Mouse (Mus musculus) C2C12 (cell line): ENCODE measurements around the gene Fcho1.
A peak's percentile ranks its signal among the peaks of the same experiment; 100 is the strongest.

Experiments used
- CTCF ChIP-seq: IDR thresholded peaks from one replicate; pipeline ENCODE4 v1.5.1; 2011; ENCODE audit not compliant: control insufficient read depth, insufficient read depth, insufficient read length
- FOSL1 ChIP-seq: IDR thresholded peaks from one replicate; pipeline ENCODE4 v1.8.0; 2011; ENCODE audit warnings: mild to moderate bottlenecking, low read length; ENCODE audit not compliant: poor library complexity, insufficient read depth, severe bottlenecking
- MAX ChIP-seq: IDR thresholded peaks from one replicate; pipeline ENCODE4 v1.6.1; 2011; ENCODE audit warnings: mild to moderate bottlenecking, control low read depth
- MYOG ChIP-seq: IDR thresholded peaks from one replicate; pipeline ENCODE4 v1.6.1; 2011; ENCODE audit not compliant: control insufficient read depth, insufficient read length; ENCODE audit errors: extremely low read depth
- USF1 ChIP-seq: IDR thresholded peaks from one replicate; pipeline ENCODE4 v1.6.1; 2011; ENCODE audit warnings: low read depth, mild to moderate bottlenecking, control low read depth, moderate library complexity

- TF ChIP-seq CTCF, result peak; percentile 29
- no peak for TF ChIP-seq FOSL1
- TF ChIP-seq USF1, result no peak
- no peak for TF ChIP-seq MAX
- TF ChIP-seq MYOG, result no peak
Observed at GRCm38 (mm10) chr8:71709800-71710446, 15.6 kb downstream of the Fcho1 start.
